Mouse (Mus musculus) forebrain, embryonic 14.5 days (tissue): ENCODE measurements around the gene Ubtfl1. TPM values are rescaled to one million over a fixed set of nuclear protein-coding genes. Genes with fewer than 3 reads are reported as not detected.

Experiments
- microRNA-seq: library from miRNA; unstranded; fragments of <30 nt; microRNA quantifications from one replicate; pipeline ENCODE4, GENCODE M21; 2016
- polyA plus RNA-seq: library from polyadenylated mRNA; unstranded; fragments of >200 nt; fragmentation: Nextera tagmentation; extraction: Ambion mirVana; gene quantifications from 2 replicates; pipeline ENCODE4 v1.2.1, GENCODE M21; 2014

Gene Ubtfl1
- polyA plus RNA-seq, 1 experiment from 2014 or later = not detected

Small RNA genes lying within 50 kb of the gene (microRNA-seq; reads per million reads assigned to microRNA genes)
- not detected for gene Gm22854

Other genes with a start within 250 kb of the Ubtfl1 start
- gene Chordc1, start 112.3 kb upstream of the Ubtfl1 start, polyA plus RNA-seq = 95.0 and 116 TPM in 2 replicates
- 1.4 and 1.9 TPM in 2 replicates for gene Naalad2, start 1.4 kb upstream of the Ubtfl1 start, polyA plus RNA-seq
- 0.10 TPM in 1 of 2 replicates, not detected in the other for gene Mbd3l2, start 26.2 kb downstream of the Ubtfl1 start, polyA plus RNA-seq
- 34.4 and 41.6 TPM in 2 replicates for gene Zfp558, start 73.8 kb downstream of the Ubtfl1 start, polyA plus RNA-seq
- not detected in 2 replicates for gene Mbd3l1, start 73.9 kb downstream of the Ubtfl1 start, polyA plus RNA-seq